Mouse (Mus musculus): ENCODE measurements at regions not wholly inside any gene's neighbourhood (a gene's known extent, or its start where the extent isn't known, plus 50 kb on each side); places are given as distances from the start of the nearest gene placed in this dataset.
"Not testable (repeated sequence)": the region's sequence is repeated elsewhere in the genome, so short reads cannot be mapped to it uniquely, and the experiment has no call there.

DNA sequence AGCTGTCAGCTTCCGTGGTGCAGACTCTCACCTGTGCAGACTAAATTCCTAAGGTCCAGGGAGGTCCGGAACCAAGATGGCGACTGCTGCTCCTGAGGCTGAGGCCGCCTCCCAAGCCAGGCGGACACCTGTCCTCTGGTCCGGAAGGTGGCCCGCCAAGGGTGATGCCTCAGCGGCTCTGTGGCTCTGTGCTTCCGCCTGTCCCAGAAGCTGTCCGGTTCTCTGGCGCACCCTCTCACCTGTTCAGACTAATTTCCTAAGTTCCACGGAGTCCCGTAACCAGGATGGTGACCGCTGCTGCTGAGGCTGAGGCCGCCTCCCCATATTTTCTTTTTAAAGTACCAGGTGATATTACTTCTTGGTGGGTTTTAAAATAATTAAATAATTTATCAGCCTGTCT is 65.4 kb upstream of the B3galnt2 start:
- in situ Hi-C loops (cut with MboI, MseI), result not testable (repeated sequence)

DNA sequence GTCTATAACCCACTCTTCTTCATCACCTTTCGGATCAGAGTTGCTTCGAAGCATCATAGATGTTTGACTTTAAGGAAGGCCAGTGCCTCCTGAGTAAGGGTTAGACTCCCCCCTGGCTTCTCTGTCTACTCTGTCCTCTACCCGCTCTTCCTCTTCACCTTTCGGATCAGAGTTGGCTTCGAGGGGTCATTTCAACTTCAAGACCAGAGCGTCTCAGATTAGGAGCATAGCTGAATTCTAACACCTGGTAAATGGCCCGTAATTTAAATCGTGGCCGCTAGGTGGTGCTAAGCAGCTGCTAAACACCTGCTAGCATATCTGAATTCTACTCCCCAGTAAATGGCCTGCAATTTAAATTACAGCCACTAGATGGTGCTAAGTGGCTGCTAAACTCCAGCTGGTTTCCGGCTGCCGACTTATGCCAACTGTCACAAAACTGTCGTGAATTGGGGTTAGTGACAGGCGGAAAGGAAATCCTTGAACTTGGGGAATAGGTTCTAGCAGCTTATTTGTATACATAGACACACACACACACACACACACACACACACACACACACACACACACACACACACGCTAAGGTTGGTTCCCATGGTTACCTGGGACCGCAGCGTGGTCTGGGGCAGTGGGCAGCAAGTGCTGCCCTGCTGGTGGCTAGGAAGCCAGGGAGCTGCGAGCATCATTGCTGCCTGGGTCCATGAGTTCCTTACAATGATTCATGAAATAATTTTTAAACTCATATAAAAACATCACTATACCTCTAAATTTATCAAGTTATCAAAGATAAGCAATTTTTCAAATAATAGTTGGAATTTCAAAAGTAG is 64.8 kb upstream of the B3galnt2 start:
- in situ Hi-C loops (cut with MboI, MseI), result loop anchor here in 1 of 2 experiments (5.0 kb wide), 1 partner anchor 68 kb away; no protein-coding TSS in a partner anchor

DNA sequence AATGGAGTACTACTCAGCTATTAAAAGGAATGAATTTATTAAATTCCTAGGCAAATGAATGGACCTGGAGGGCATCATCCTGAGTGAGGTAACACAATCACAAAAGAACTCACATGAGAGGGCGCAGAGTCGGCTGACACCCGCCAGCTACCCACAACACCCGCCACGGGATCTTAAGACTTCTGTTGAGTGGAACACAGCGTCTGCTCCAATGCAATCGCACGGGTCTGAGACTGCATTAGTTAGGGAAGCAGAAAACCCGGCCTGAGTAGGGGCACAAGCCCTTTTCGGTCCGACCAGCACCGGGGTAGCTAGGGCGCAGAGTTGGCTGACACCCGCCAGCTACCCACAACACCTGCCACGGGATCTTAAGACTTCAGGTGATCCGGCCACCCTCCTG is 52.1 kb upstream of the B3galnt2 start:
- in situ Hi-C loops (cut with MboI, MseI), result loop anchor here in 1 of 2 experiments (10.0 to 25.0 kb wide), 2 partner anchors 413 to 1860 kb away; no protein-coding TSS in a partner anchor
